Mouse (Mus musculus): Measurements from ENCODE around the gene Fabp1. TPM values are rescaled to one million over a fixed set of nuclear protein-coding genes. Genes with fewer than 3 reads are reported as not detected.

Fabp1 gene
- total and polyA plus RNA-seq, 3 experiments = not detected

DNA sequence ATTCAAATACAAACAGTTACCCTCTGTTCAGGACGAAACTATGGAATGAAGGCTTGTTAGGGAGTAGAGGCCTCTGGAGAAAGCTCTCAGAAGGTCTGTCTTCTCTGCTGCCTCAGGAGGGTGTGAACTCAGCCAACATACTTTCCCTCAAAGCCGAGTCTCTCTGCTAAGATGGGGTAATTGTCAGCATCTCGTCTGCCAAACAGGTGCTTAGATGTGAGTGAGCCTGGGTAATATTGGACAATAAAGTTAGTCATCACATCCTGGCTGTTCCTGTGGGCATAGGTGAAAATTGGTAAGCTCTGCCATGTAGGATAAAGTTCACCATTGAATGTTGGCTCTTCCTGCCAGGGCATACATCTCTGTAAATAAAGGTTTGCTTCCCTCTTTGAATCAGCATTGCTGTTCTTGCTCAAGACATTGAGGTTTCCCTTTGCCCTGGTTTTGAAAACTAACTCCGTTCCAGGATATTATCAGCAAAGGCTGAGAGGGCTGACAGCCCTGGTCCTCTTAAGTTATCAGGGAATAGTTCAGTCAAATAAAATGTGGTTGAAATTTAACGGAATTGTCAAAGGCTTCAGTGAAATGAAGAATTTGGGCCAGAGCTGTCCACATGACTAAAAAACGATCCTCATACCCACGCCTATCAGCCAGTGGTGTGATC, 14.6 kb upstream of the Fabp1 start:
- dilution Hi-C loops (cut with MboI; ENCODE audit: extremely low pct_ligation_motif_present, extremely low pct_unique_long_range_greater_than_20kb, low sequenced_read_pairs) (no loop called here), in situ Hi-C loops (cut with MboI; ENCODE audit: low pct_ligation_motif_present, low pct_unique_long_range_greater_than_20kb, low sequenced_read_pairs) (no loop called here)
- Histone ChIP-seq H3K27me3 (replicated peaks) (no peaks in the 10 kb centered on the region), H3K36me3 (replicated peaks in 1 of 2; ENCODE audit: control insufficient read depth in 1 of 2, insufficient read depth in 1 of 2, low read length in 1 of 2) (no peaks in the 10 kb centered on the region), H3K4me2 (ENCODE audit: insufficient read depth, low read depth, poor library complexity, severe bottlenecking) (no peak overlapping the region), H3K4me1 (ENCODE audit: control insufficient read depth in 1 of 2, insufficient read depth in 2 of 2) (peaks cover 0 to 5% of the 10 kb centered on the region in 2 experiments; a peak in 2 of 4 replicates), H3K9me3 (replicated peaks; ENCODE audit: low read length) (no peaks in the 10 kb centered on the region), H3K4me3 (replicated peaks in 1 of 3; ENCODE audit: low read depth in 2 of 3, low read length in 2 of 3, poor library complexity in 1 of 3) (no peak overlapping the region), H3K79me2 (replicated peaks; ENCODE audit: control insufficient read depth, extremely low read depth, insufficient read depth, poor library complexity, severe bottlenecking) (no peaks in the 10 kb centered on the region), H3K27ac (ENCODE audit: insufficient read depth, low read depth) (no peak overlapping the region), H3K9ac (ENCODE audit: insufficient read depth, low read depth) (no peak overlapping the region)
- DNase-seq (ENCODE audit: extremely low read depth) = no peak
- TF ChIP-seq CTCF (conservative IDR thresholded peaks at IDR 0.05 in 1 of 2, IDR thresholded peaks at IDR 0.05 in 1 of 2; ENCODE audit: low read depth in 2 of 2, low read length in 2 of 2) (no peak), BHLHE40 (IDR thresholded peaks at IDR 0.05; ENCODE audit: low read depth, low read length) (no peak), POLR2AphosphoS2 (IDR thresholded peaks at IDR 0.05; ENCODE audit: low read depth, low read length) (no peak), IRF4 (IDR thresholded peaks at IDR 0.05; ENCODE audit: low read depth, low read length) (no peak), GABPA (IDR thresholded peaks at IDR 0.05; ENCODE audit: insufficient replicate concordance, low read depth, low read length) (no peak), ZKSCAN1 (IDR thresholded peaks at IDR 0.05; ENCODE audit: borderline replicate concordance, low read depth, low read length) (no peak), E2F4 (IDR thresholded peaks at IDR 0.05; ENCODE audit: insufficient replicate concordance, low read depth, low read length) (no peak), UBTF (IDR thresholded peaks at IDR 0.05; ENCODE audit: low read depth, low read length) (no peak), MAZ (IDR thresholded peaks at IDR 0.05; ENCODE audit: low read depth, low read length) (no peak), JUND (conservative IDR thresholded peaks at IDR 0.05; ENCODE audit: low read depth, low read length) (no peak), MAFK (IDR thresholded peaks at IDR 0.05; ENCODE audit: insufficient replicate concordance, low read length) (no peak), JUN (IDR thresholded peaks at IDR 0.05; ENCODE audit: insufficient read depth, low read depth, low read length) (no peak), PAX5 (IDR thresholded peaks at IDR 0.05; ENCODE audit: low read length) (no peak), RAD21 (IDR thresholded peaks at IDR 0.05; ENCODE audit: low read depth, low read length) (no peak), ELF1 (IDR thresholded peaks at IDR 0.05; ENCODE audit: low read depth, low read length) (no peak), SMC3 (IDR thresholded peaks at IDR 0.05; ENCODE audit: low read depth, low read length) (no peak), SIN3A (IDR thresholded peaks at IDR 0.05; ENCODE audit: low read length) (no peak), MEF2A (IDR thresholded peaks at IDR 0.05; ENCODE audit: borderline replicate concordance, low read depth, low read length) (no peak), TBP (conservative IDR thresholded peaks at IDR 0.05; ENCODE audit: low read depth, low read length) (no peak)

- Histone ChIP-seq H3K4me1 (ENCODE audit: control insufficient read depth in 1 of 2, insufficient read depth in 2 of 2) (peaks cover 0 to 23% of the 10 kb centered on the region in 2 experiments; a peak in 3 of 4 replicates), H3K79me2 (replicated peaks; ENCODE audit: control insufficient read depth, extremely low read depth, insufficient read depth, poor library complexity, severe bottlenecking) (no peaks in the 10 kb centered on the region), H3K9ac (ENCODE audit: insufficient read depth, low read depth) (no peak overlapping the region), H3K27ac (ENCODE audit: insufficient read depth, low read depth) (no peak overlapping the region), H3K4me3 (replicated peaks in 1 of 3; ENCODE audit: low read depth in 2 of 3, low read length in 2 of 3, poor library complexity in 1 of 3) (no peak overlapping the region), H3K4me2 (ENCODE audit: insufficient read depth, low read depth, poor library complexity, severe bottlenecking) (no peak overlapping the region), H3K36me3 (replicated peaks in 1 of 2; ENCODE audit: control insufficient read depth in 1 of 2, insufficient read depth in 1 of 2, low read length in 1 of 2) (no peaks in the 10 kb centered on the region), H3K27me3 (replicated peaks) (no peaks in the 10 kb centered on the region), H3K9me3 (replicated peaks; ENCODE audit: low read length) (no peaks in the 10 kb centered on the region)
- in situ Hi-C loops (cut with MboI; ENCODE audit: low pct_ligation_motif_present, low pct_unique_long_range_greater_than_20kb, low sequenced_read_pairs) (no loop called here), dilution Hi-C loops (cut with MboI; ENCODE audit: extremely low pct_ligation_motif_present, extremely low pct_unique_long_range_greater_than_20kb, low sequenced_read_pairs) (no loop called here)
- DNase-seq (ENCODE audit: extremely low read depth) = no peak
- no peak for TF ChIP-seq ZC3H11A (IDR thresholded peaks at IDR 0.05; ENCODE audit: low read depth, low read length)
- no peak for TF ChIP-seq CHD2 (IDR thresholded peaks at IDR 0.05; ENCODE audit: low read length)
- no peak for TF ChIP-seq POLR2AphosphoS2 (IDR thresholded peaks at IDR 0.05; ENCODE audit: low read depth, low read length)
- no peak for TF ChIP-seq MAZ (IDR thresholded peaks at IDR 0.05; ENCODE audit: low read depth, low read length)
- TF ChIP-seq KAT2A (IDR thresholded peaks at IDR 0.05; ENCODE audit: insufficient replicate concordance, low read length) = no peak
- TF ChIP-seq IRF4 (IDR thresholded peaks at IDR 0.05; ENCODE audit: low read depth, low read length) = no peak
- TF ChIP-seq ETS1 (conservative IDR thresholded peaks at IDR 0.05; ENCODE audit: low read depth, low read length) = no peak
- TF ChIP-seq SIN3A (IDR thresholded peaks at IDR 0.05; ENCODE audit: low read length) = no peak
- no peak for TF ChIP-seq CTCF (conservative IDR thresholded peaks at IDR 0.05 in 1 of 2, IDR thresholded peaks at IDR 0.05 in 1 of 2; ENCODE audit: low read depth in 2 of 2, low read length in 2 of 2)
- no peak for TF ChIP-seq TBP (conservative IDR thresholded peaks at IDR 0.05; ENCODE audit: low read depth, low read length)
- no peak for TF ChIP-seq USF1 (IDR thresholded peaks at IDR 0.05; ENCODE audit: low read depth, low read length)
- TF ChIP-seq JUND (conservative IDR thresholded peaks at IDR 0.05; ENCODE audit: low read depth, low read length) = no peak
- TF ChIP-seq ZMIZ1 (IDR thresholded peaks at IDR 0.05; ENCODE audit: low read depth, low read length) = no peak
- no peak for TF ChIP-seq NRF1 (IDR thresholded peaks at IDR 0.05; ENCODE audit: low read depth, low read length)
- TF ChIP-seq ELF1 (IDR thresholded peaks at IDR 0.05; ENCODE audit: low read depth, low read length) = no peak
- no peak for TF ChIP-seq ZKSCAN1 (IDR thresholded peaks at IDR 0.05; ENCODE audit: borderline replicate concordance, low read depth, low read length)
- TF ChIP-seq ZNF384 (IDR thresholded peaks at IDR 0.05; ENCODE audit: low read depth, low read length) = no peak
- no peak for TF ChIP-seq USF2 (conservative IDR thresholded peaks at IDR 0.05; ENCODE audit: low read depth, low read length)
- no peak for TF ChIP-seq TCF12 (IDR thresholded peaks at IDR 0.05; ENCODE audit: low read depth, low read length)
- no peak for TF ChIP-seq MXI1 (IDR thresholded peaks at IDR 0.05; ENCODE audit: low read depth, low read length)
These were observed 10.0 kb upstream of the Fabp1 start for GRCm38 (mm10) chr6:71189578-71189977.

All from CH12.LX (cell line).